Mouse (Mus musculus) kidney, adult 2 months (tissue): ENCODE measurements at regions not wholly inside any gene's neighbourhood (a gene's known extent, or its start where the extent isn't known, plus 50 kb on each side); places are given as distances from the start of the nearest gene placed in this dataset.

Experiments
- CTCF ChIP-seq: fragments of 200-500 bp; conservative IDR thresholded peaks from 2 replicates; pipeline ENCODE4 v1.5.1; 2011; ENCODE audit warnings: low read depth, mild to moderate bottlenecking, control low read depth, low read length, moderate library complexity, mixed read lengths; ENCODE audit not compliant: insufficient read depth, insufficient read length
- POLR2A ChIP-seq: fragments of 200-500 bp; IDR thresholded peaks from one replicate; pipeline ENCODE4 v1.6.1; 2011; ENCODE audit warnings: low read depth, low read length, control low read depth

GRCm38 (mm10) chr12:71419161-71419560 is 109.5 kb downstream of the Dact1 start:
- TF ChIP-seq CTCF = no peak
- no peak for TF ChIP-seq POLR2A
